Mouse (Mus musculus): ENCODE measurements at regions not wholly inside any gene's neighbourhood (a gene's known extent, or its start where the extent isn't known, plus 50 kb on each side); places are given as distances from the start of the nearest gene placed in this dataset.

DNA sequence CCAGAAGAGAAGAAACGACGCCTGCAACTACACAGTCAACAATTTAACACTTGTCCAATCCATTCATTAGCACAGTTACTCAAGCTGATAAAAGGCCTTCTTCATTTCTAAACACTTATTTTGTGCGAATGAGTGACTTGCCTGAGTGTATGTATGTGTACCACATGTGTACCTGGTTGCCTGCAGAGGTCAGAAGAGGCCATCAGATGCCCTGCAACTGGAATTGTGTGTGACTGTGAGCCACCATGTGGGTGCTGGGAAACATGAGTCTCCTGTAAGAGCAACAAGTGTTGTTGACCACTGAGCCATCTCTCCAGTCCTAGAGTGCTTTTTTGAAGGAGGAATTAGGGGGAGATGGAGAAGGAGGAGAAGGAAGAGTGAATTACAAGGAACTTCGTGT is 90.2 kb upstream of the Foxq1 start:
- no peak for TF ChIP-seq POLR2A (IDR thresholded peaks at IDR 0.05; ENCODE audit: borderline replicate concordance, extremely low read depth, insufficient read depth, insufficient read length, poor library complexity, severe bottlenecking)
- no peak for TF ChIP-seq CTCF (IDR thresholded peaks at IDR 0.05; ENCODE audit: borderline replicate concordance, extremely low read depth, insufficient read depth, insufficient read length)

Measured in brain, embryonic 14.5 days (tissue).